Mouse (Mus musculus): ENCODE measurements at regions not wholly inside any gene's neighbourhood (a gene's known extent, or its start where the extent isn't known, plus 50 kb on each side); places are given as distances from the start of the nearest gene placed in this dataset.

DNA sequence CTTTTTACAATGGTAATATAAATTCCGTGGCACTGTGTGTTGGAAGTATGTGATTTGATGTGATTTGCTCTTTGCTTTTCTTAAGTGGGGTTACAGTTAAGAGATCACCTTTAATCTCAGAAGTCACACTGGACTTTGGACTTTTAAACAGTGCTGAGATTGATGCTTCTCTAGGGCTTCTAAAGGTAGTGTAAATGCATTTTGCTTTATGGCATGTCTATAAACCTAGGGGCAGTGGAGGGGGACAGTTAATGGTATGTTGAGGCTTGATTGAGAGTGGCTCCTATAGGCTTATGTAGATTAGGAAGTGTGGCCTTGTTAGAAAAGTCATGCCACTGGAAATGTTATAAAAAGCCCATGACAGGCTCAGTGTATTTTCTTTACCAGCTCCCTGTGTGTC is 735.3 kb downstream of the Nap1l3 start:
- DNase-seq, result no peak

DNA sequence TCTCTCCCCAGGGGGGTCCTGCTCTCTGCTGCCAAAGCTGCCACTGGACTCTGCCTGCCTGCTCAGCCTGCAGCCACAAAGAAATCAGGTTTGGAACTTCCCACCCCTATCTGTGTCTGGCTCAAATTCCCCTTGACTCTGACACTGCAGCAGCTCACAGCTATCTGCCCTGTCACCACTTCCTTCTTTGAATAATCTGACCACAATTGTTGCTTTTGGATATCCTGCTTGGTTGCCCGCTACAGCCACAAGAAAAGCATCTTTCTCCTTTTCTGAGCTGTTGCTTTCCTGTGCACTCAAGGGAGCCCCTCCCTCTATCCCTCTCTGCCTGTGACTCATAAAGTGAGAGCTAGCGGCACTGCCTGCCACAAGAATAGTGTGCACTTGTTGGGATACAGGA is 742.6 kb downstream of the Nap1l3 start:
- DNase-seq, result peak; percentile 0

DNA sequence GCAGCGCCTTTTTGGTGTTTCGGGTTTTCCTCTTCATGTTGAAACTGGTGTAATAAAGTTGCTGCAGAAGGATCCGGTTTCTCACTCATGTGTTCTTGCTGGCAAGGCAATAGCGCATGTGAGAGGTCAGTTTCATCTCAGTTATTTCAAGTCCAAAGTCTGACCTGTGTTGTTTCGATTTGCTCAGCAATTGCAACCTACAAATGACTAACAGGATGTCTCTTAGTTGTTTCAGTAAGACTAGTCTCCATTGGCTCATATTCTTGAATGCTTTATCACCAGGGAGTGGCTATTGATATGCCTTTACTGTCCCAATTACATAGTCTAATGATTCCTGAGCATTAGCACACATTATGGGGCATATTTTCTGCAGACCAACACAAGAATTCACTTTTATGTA is 751.7 kb downstream of the Nap1l3 start:
- DNase-seq, result no peak

DNA sequence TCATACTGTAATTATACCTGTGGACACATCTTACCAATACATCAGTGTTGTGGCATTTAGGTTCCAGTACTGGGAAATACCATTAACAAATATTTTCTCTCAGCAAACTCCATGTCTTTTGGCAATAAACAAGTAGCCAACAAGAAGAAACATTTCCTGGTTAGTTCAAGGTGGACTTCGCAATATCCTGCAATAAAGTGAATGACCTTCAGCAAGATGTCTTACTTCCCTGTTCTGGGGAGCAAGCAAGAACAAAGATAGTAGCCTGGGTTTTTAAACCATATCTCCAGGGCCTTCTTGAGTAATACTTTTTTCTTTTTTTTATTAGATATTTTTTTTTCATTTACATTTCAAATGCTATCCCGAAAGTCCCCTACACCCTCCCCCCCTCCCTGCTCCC is 760.0 kb downstream of the Nap1l3 start:
- no peak for DNase-seq

DNA sequence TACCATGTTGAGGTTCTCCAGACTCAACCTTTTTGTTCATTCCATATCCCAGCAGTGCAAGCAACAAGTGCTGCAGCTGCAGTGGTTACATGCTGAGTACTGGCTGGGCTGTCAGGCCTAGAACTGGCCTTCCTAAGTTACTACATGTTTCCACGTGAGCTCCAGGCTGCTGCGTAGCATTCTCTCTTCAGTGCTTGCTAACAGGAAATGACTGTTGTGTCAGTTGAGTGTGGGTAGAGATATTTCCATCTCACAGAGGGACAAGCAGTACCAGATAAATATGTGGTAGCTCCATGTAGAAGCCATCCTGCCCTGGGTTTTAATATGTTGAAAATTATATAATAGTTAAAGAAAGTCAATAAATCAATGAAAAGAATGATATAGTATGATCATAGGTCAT is 785.1 kb downstream of the Nap1l3 start:
- no peak for DNase-seq

- no peak for DNase-seq
Observed at GRCm38 (mm10) chrX:121592864-121593263, 804.3 kb downstream of the Nap1l3 start.

Data from right cerebral cortex, adult 18-20 months (tissue).